Mouse (Mus musculus) c-Kit-positive CD71-positive TER-119-positive erythroid progenitor cells, embryonic 14.5 days (primary cell): ENCODE data around the gene Syne2.

Experiments used
- DNase-seq: peaks from one replicate; pipeline ENCODE4 v3.0.0-alpha.2; 2013; ENCODE audit warnings: low spot score

Gene Syne2

DNA sequence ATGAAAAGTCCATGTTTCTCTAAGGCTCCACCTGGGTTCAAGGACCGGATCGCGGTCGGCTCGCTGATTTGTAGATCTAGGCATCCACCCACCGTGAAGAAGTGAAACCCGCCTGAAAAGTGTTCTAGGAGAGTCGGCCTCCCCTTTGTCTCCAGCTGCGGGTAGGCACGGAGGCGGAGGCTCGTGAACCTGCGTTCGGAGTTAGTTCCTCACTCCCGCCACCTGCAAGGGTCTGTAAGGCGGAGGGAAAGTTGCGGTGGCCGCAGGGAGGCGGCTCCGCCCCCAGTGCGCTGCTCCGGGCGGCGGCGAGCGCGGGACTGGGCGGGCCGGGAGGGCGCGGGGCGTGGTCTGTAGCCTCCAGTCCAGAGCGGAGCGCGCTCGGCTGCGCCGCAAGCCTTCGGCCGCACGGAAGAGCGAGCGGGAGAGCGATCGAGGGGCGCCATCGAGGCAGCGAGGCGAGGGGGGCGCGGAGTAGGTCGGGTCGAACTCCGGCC, at the start of gene Syne2:
Gene Syne2 (plus strand): TSS at position 176 of the 494 bp plus-strand sequence.
- DNase-seq, result peak; percentile 43

DNA sequence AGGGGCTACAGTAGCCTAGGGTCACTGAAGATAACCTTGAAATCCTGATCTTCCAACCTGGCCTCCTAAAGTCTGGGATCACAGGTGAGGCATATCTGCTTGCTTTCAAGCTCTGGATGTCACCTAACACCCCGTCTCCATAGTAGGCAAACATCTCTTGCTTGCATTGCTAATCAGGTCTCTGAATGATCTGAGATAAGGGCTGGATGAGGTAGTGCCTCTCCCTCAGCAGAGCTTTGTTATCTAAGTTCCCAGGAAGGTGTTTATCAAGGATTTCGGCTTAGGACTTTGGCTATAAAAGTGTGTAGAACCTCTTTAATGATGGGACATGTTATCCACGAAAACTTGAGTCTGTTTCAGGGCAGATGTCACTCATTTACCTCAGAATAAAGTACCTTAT, 46.5 kb upstream of the Syne2 start:
- no peak for DNase-seq

GRCm38 (mm10) chr12:75772424-75773034, 45.4 kb upstream of the Syne2 start:
- peak; percentile 50 for DNase-seq

- DNase-seq, result no peak
Observed at GRCm38 (mm10) chr12:75781445-75781844, 36.5 kb upstream of the Syne2 start.

DNA sequence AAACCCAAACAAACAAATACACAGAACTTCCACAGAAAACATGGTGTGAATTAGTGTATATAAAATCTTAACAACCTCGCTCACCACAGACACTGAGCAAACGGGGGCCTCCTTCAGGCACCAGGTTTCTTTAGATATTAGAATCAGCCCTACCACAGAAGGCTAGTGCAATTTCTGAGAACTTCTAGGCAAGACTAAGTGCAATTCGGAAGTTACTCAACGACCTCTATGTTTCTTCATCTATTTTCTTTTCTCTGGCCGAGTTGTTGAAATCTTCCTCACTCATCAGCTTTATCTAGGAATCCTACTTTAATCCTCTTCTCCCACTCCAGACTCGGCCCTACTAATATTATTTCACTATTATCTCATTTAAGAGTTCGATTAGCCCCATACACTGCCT, 35.9 kb upstream of the Syne2 start:
- DNase-seq, result no peak

- DNase-seq, result no peak
Observed at GRCm38 (mm10) chr12:75784271-75784751, 33.6 kb upstream of the Syne2 start.

DNA sequence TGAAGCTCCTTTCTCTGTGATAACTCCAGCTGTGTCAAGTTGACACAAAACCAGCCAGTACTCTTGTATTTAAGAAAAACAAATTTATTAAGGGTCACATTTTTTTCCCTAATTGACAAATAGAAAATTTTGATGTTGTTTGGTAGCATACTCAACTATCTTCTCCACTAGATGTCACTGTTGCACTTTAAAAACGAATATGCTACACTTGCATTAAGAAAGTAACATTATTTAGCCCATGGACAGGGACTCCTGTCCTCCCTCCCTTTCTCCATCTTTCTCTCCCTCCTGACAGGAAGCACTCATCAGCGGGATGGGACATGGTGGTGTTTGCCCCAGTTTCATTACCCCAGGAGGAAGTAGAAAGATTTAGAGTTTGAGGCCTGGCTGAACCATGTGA, 31.3 kb upstream of the Syne2 start:
- peak; percentile 49 for DNase-seq

- no peak for DNase-seq
Observed at GRCm38 (mm10) chr12:75789451-75789850, 28.5 kb upstream of the Syne2 start.

DNA sequence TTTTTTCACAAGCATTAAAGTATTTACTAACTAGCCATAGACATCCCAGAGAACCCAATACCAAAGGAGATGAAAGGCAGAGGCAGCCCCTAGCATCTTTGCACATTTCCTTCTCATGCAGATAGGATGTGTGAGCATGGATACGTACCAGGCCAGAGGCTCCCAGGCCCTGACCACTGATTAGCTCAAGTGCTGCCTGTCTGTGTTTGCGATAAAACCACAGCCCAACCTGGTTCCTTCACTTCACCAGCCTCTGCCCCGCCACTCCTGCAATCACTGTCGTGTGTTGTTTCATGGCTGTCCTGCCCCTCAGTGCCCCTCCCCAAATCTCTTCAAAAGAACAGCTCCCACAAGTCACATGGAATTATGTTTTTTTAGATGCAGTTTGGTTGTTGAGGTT, 23.4 kb upstream of the Syne2 start:
- no peak for DNase-seq

GRCm38 (mm10) chr12:75796510-75796909, 21.4 kb upstream of the Syne2 start:
- DNase-seq, result no peak

GRCm38 (mm10) chr12:75806281-75806680, 11.7 kb upstream of the Syne2 start:
- DNase-seq, result no peak

- no peak for DNase-seq
Observed at GRCm38 (mm10) chr12:75813766-75814165, 4.2 kb upstream of the Syne2 start.

- DNase-seq, result no peak
Observed at GRCm38 (mm10) chr12:75814551-75814950, 3.4 kb upstream of the Syne2 start.

DNA sequence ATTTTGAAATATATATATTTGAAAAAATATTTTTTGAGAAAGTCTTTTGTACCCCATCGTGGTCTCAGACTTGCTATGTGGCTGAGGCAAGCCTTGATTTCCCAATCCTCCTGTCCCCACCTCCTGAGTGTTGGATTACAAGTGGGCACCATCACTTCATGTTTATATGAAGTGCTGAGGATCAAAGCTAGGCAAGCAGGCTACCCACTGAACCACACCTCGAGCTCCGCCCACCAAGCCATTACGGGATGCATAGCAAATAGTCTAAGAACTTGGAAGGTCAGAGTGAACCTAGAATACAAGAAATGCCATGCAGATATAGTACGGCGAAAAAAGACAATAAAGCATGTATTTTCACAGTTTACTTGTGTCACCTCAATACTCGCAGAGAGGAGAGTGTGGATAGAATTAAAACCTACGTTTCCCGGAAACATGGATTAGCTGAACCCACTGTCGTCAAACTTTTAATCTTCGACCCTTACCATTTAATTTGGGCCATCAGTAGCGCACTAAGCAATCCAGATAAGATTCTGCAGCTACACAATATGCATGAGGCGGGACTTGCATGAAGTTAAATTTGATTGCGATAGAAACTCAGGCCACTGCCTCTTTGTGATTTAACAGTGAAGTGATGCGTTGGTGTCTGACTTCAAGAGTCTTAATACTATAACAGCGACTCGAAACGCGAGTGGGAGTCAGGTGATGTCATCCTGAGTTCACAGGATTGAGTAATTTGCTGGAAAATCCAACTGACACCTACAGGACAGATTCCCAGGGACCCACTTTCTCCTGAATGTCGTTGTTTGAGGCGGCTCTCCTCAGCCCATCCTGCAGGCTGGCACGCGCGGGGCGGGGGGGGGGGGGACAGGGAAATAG, 715 bp upstream of the Syne2 start:
- DNase-seq, result no peak

DNA sequence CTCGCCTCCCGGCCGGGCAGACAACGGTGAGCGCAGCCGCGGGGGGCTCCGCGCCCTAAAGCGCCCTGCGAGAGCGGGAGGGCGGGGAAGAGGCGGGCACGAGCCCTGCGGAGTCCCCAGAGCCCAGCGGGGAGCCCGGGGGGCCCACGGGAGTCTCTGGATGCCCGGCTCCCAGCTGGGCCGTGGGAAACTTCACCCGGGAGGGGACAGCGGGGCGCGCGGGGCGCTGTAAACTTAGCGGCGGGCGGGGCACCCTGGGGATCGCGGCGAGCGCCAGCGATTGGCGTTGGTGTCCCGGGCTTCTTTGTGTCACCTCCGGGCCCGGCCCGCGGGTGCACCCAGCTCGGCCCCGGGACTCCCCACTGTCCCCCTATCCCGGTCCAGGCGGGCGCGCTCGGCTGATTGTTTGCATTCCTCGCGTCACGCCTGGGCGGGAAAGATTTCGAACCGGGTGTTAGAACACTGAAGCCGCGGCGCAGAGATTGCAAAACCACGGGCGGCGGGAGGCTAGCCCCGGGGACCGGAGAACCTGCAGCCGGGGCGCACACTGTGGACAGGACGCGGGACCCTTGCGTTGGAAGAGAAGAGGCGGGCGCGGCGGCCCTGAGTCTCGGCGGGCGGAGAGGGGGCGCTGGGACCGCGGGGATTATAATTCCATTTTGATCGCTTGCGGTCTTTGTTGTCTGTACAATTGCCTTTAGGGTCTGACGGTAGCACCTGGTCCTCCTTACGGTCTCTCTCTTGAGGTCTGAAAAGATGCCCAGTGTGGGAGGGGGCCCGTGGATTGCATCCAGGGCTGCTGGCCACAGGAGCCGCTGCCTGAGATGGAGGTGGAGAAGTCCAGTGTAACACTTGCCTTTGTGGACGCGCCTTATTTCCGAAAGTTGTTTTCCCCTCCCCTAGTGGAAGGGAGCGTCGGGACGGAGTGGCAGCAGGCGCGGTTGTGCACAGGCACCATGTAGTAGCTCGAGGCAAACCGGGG, 810 bp downstream of the Syne2 start:
- DNase-seq, result no peak

- DNase-seq, result no peak
Observed at GRCm38 (mm10) chr12:75819481-75819880, 1.5 kb downstream of the Syne2 start.

DNA sequence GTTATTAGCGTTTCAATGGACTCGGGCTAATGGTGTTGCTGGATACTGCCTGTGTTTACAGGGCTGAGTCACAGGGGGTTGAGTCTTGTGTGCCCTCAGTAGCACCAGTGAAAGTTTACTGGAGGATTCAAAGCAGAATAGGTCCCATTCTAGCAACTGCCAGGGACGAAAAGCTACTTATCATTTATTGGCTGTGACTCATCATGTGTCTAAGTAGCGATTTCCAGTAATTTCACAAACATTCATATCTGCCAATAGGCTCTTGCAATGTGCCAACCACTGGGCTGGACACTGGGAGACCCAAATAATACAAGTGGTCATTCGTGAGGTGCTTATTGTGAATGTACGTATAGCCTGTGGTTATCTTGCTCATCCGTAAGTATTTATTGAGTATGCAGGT, 2.3 kb downstream of the Syne2 start:
- DNase-seq, result no peak

DNA sequence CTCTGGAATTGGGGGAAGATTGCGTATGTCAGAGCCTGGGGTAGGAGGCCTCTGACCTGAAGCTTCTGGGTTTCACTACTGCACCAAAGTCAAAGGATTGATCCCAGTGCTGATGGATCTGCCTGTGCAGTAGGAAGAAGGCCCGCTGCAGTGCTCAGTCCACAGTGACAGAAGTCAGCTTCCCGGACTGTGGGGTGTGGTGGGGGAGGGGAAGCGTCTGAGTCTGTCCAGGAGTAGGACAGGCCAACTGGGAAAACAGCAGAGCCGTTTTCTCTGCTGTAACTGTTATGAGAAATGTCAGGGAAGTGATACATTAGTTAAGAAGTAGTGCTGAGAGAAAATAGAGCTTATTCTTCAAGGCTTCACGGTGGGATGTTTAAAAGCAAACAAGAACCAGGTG, 4.2 kb downstream of the Syne2 start:
- no peak for DNase-seq

GRCm38 (mm10) chr12:75823475-75823874, 5.5 kb downstream of the Syne2 start:
- DNase-seq, result no peak

DNA sequence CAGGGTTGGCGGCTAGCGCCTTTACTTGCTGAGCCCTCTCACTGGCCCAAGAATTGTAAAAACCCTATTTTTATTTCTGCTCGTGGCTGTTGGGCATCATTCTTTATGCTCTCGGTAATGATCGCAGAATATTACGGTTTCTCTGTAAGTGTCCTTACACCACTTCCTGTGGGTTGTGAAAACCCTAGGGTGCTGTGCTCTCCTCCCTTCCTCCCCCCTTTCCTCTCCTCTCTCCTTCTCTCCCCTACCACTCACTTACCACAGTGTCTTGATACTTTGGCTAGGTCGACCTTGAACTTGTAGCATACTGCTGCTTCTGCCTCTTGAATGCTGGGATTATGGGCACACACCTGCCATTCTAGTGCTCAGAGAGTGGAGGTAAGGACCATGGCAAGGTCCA, 7.5 kb downstream of the Syne2 start:
- no peak for DNase-seq

- DNase-seq, result no peak
Observed at GRCm38 (mm10) chr12:75826699-75827353, 8.9 kb downstream of the Syne2 start.

- no peak for DNase-seq
Observed at GRCm38 (mm10) chr12:75827751-75828150, 9.8 kb downstream of the Syne2 start.
